Mouse (Mus musculus): Measurements from ENCODE around the gene Erich3.

Erich3 gene

GRCm38 (mm10) chr3:154682570-154682969 is 18.9 kb downstream of the Erich3 start:
- DNase-seq = no peak

- no peak for DNase-seq
Measured at GRCm38 (mm10) chr3:154683667-154684066, 20.0 kb downstream of the Erich3 start.

- DNase-seq = no peak
Measured at GRCm38 (mm10) chr3:154690260-154690659, 26.6 kb downstream of the Erich3 start.

GRCm38 (mm10) chr3:154691897-154692571 is 28.4 kb downstream of the Erich3 start:
- DNase-seq = peak; percentile 87

GRCm38 (mm10) chr3:154692572-154692922 is 28.9 kb downstream of the Erich3 start:
- DNase-seq = no peak

GRCm38 (mm10) chr3:154693902-154694301 is 30.2 kb downstream of the Erich3 start:
- no peak for DNase-seq

GRCm38 (mm10) chr3:154696611-154697010 is 33.0 kb downstream of the Erich3 start:
- DNase-seq = no peak

GRCm38 (mm10) chr3:154698907-154699306 is 35.2 kb downstream of the Erich3 start:
- DNase-seq = no peak

GRCm38 (mm10) chr3:154700296-154700695 is 36.6 kb downstream of the Erich3 start:
- no peak for DNase-seq

- no peak for DNase-seq
Measured at GRCm38 (mm10) chr3:154700735-154701134, 37.1 kb downstream of the Erich3 start.

- no peak for DNase-seq
Measured at GRCm38 (mm10) chr3:154704755-154705154, 41.1 kb downstream of the Erich3 start.

GRCm38 (mm10) chr3:154708150-154708549 is 44.5 kb downstream of the Erich3 start:
- DNase-seq = no peak

GRCm38 (mm10) chr3:154723198-154723597 is 59.5 kb downstream of the Erich3 start:
- no peak for DNase-seq

- DNase-seq = no peak
Measured at GRCm38 (mm10) chr3:154731431-154731830, 67.8 kb downstream of the Erich3 start.

GRCm38 (mm10) chr3:154741496-154741895 is 77.8 kb downstream of the Erich3 start:
- no peak for DNase-seq

- no peak for DNase-seq
Measured at GRCm38 (mm10) chr3:154742927-154743326, 79.3 kb downstream of the Erich3 start.

- DNase-seq = no peak
Measured at GRCm38 (mm10) chr3:154744317-154744716, 80.7 kb downstream of the Erich3 start.

- no peak for DNase-seq
Measured at GRCm38 (mm10) chr3:154754505-154754904, 90.8 kb downstream of the Erich3 start.

GRCm38 (mm10) chr3:154755225-154755624 is 91.6 kb downstream of the Erich3 start:
- no peak for DNase-seq

- DNase-seq = no peak
Measured at GRCm38 (mm10) chr3:154758089-154758488, 94.4 kb downstream of the Erich3 start.

GRCm38 (mm10) chr3:154761108-154761507 is 97.4 kb downstream of the Erich3 start:
- no peak for DNase-seq

GRCm38 (mm10) chr3:154763374-154763773 is 99.7 kb downstream of the Erich3 start:
- no peak for DNase-seq

- DNase-seq = no peak
Measured at GRCm38 (mm10) chr3:154764115-154764514, 100.5 kb downstream of the Erich3 start.

GRCm38 (mm10) chr3:154766321-154766720 is 102.7 kb downstream of the Erich3 start:
- DNase-seq = no peak

GRCm38 (mm10) chr3:154771651-154772050 is 108.0 kb downstream of the Erich3 start:
- DNase-seq = no peak

Measured in right cerebral cortex, postnatal 25 days (tissue).